Mouse (Mus musculus) liver, postnatal 0 days (tissue): ENCODE data around the gene Rhbdf2. TPM values are rescaled to one million over a fixed set of nuclear protein-coding genes. Genes with fewer than 3 reads are reported as not detected.
A peak's percentile ranks its signal among the peaks of the same experiment; 100 is the strongest.
"Not testable (repeated sequence)": the region's sequence is repeated elsewhere in the genome, so short reads cannot be mapped to it uniquely, and the experiment has no call there.

Experiments used
- ATAC-seq: fragments of 200-750 bp; cut with Nextera tagmentation; 2 replicates; pipeline ENCODE4 v1.8.0; 2017; ENCODE audit warnings: mild to moderate bottlenecking, moderate library complexity
- DNase-seq: peaks from one replicate; pipeline ENCODE4 v3.0.0-alpha.2; 2016
- H3K27ac ChIP-seq: fragments of 300-500 bp; sonication (generic); 2 replicates; pipeline ENCODE4 v1.5.1; 2014; ENCODE audit warnings: antibody characterized with exemption, moderate library complexity, mild to moderate bottlenecking, low read depth
- H3K27me3 ChIP-seq: fragments of 300-500 bp; sonication (generic); 2 replicates; pipeline ENCODE4 v1.6.1; 2014; ENCODE audit warnings: low read length, control low read depth, mixed read lengths; ENCODE audit not compliant: insufficient read depth
- H3K36me3 ChIP-seq: fragments of 300-500 bp; sonication (generic); replicated peaks from 2 replicates; pipeline ENCODE4 v1.6.1; 2014; ENCODE audit warnings: mild to moderate bottlenecking, control low read depth, low read length, moderate library complexity, mixed read lengths; ENCODE audit not compliant: insufficient read depth
- H3K4me1 ChIP-seq: fragments of 300-500 bp; sonication (generic); 2 replicates; pipeline ENCODE4 v1.6.1; 2014; ENCODE audit warnings: antibody characterized with exemption, mild to moderate bottlenecking, control low read depth; ENCODE audit not compliant: insufficient read depth
- H3K4me2 ChIP-seq: fragments of 300-500 bp; sonication (generic); 2 replicates; pipeline ENCODE4 v1.6.1; 2014; ENCODE audit warnings: low read depth, mild to moderate bottlenecking, low read length, moderate library complexity, mixed read lengths
- H3K4me3 ChIP-seq: fragments of 300-500 bp; sonication (generic); 2 replicates; pipeline ENCODE4 v1.5.1; 2014; ENCODE audit warnings: low read depth, low read length
- H3K9ac ChIP-seq: fragments of 300-500 bp; sonication (generic); replicated peaks from 2 replicates; pipeline ENCODE4 v1.6.1; 2014; ENCODE audit warnings: mild to moderate bottlenecking, moderate library complexity
- H3K9me3 ChIP-seq: fragments of 300-500 bp; sonication (generic); 2 replicates; pipeline ENCODE4 v1.6.1; 2016; ENCODE audit warnings: mild to moderate bottlenecking, control low read depth, low read length, mixed read lengths
- CTCF ChIP-seq: sonication (generic); IDR thresholded peaks from 2 replicates; pipeline ENCODE4 v1.5.1; 2016; ENCODE audit warnings: antibody characterized with exemption, low read depth
- EP300 ChIP-seq: IDR thresholded peaks from 2 replicates; pipeline ENCODE4 v1.6.1; 2016; ENCODE audit warnings: antibody characterized with exemption, low read depth, mild to moderate bottlenecking
- WGBS: fragments of 180-500 bp; shearing (Covaris S2); extraction: QIAGEN DNeasy Blood & Tissue Kit; methylation state at CpG from one replicate; pipeline ENCODE4 v1.1.7; 2014; ENCODE audit not compliant: insufficient replicate concordance; 5-methylcytosine and 5-hydroxymethylcytosine counted together
- polyA plus RNA-seq: library from polyadenylated mRNA; unstranded; fragments of >200 nt; fragmentation: Nextera tagmentation; extraction: Ambion mirVana; gene quantifications from 2 replicates; pipeline ENCODE4 v1.2.1, GENCODE M21; 2015

Rhbdf2 gene
- polyA plus RNA-seq, 1 experiment from 2014 or later: 4.9 TPM

DNA sequence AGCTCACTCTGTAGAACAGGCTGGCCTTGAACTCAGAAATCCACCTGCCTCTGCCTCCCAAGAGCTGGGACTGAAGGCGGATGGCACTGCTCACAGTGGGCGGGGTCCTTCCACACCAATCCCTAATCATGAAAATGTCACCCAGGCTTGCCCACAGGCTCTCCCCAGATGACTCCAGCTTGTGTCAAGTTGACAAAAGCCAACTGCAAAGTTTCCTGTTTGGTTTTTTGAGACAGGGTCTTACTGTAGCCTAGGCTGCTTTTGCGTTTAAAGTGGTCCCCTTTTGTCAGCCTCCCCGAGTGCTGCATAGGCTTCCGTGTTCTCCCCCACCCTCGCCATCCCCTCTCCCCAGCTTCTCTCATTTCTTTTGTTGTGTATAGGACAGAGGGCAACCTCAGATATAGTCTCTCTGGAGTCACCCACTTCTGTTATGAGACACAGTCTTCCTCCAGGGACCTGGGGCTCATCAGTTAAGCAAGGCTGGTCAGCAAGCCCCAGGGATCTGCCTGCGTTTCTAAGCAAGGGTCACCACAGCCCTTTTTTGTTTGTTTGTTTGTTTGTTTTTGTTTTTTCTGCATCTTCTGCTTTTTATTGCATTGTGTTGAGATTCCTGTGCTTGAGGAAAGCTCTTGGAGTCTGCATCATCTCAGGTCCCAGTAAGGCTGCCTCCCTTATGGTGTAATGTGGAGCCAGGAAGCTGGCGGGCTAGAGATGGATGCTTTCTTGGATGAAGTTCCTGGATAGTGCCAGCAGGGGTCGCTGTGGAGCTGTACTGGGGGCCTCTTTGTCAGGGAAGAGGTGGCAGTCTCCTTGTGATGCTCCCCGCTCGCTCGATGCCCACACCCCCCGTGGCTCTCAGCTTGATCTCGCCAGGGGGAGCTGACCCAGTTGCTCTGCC, 16.1 kb upstream of the Rhbdf2 start:
- Histone ChIP-seq H3K4me2 (no peak overlapping the region), H3K4me3 (no peak overlapping the region), H3K27ac (no peak overlapping the region), H3K9ac (no peak overlapping the region), H3K36me3 (no peaks in the 10 kb centered on the region), H3K27me3 (no peaks in the 10 kb centered on the region), H3K9me3 (no peaks in the 10 kb centered on the region), H3K4me1 (no peaks in the 10 kb centered on the region)
- peak; percentile 98 for TF ChIP-seq CTCF
- TF ChIP-seq EP300: no peak
- DNase-seq (peak; percentile 91), ATAC-seq (peak; percentile 60)
- WGBS: 33% methylated on average over 14 of the region's 14 CpGs

GRCm38 (mm10) chr11:116641731-116642130, 14.9 kb upstream of the Rhbdf2 start:
- no peak for TF ChIP-seq CTCF
- TF ChIP-seq EP300: no peak
- no peak overlapping the region for H3K4me3 ChIP-seq
- H3K27ac ChIP-seq: no peak overlapping the region
- DNase-seq: no peak
- no peak overlapping the region for H3K9ac ChIP-seq
- no peaks in the 10 kb centered on the region for H3K4me1 ChIP-seq
- WGBS: 49% methylated on average over 3 of the region's 3 CpGs
- H3K27me3 ChIP-seq: no peaks in the 10 kb centered on the region
- no peak for ATAC-seq
- no peak overlapping the region for H3K4me2 ChIP-seq
- no peaks in the 10 kb centered on the region for H3K9me3 ChIP-seq
- no peaks in the 10 kb centered on the region for H3K36me3 ChIP-seq

GRCm38 (mm10) chr11:116641168-116641567, 14.3 kb upstream of the Rhbdf2 start:
- no peak for ATAC-seq
- Histone ChIP-seq H3K27ac (no peak overlapping the region), H3K9ac (no peak overlapping the region), H3K9me3 (no peaks in the 10 kb centered on the region), H3K4me1 (no peaks in the 10 kb centered on the region), H3K36me3 (no peaks in the 10 kb centered on the region), H3K4me3 (no peak overlapping the region), H3K4me2 (no peak overlapping the region), H3K27me3 (no peaks in the 10 kb centered on the region)
- DNase-seq: peak; percentile 68
- WGBS: 57% methylated on average over 5 of the region's 5 CpGs
- TF ChIP-seq EP300: no peak
- TF ChIP-seq CTCF: peak; percentile 60

GRCm38 (mm10) chr11:116636607-116637006, 9.8 kb upstream of the Rhbdf2 start:
- H3K4me1 ChIP-seq, H3K4me3 ChIP-seq, H3K9ac ChIP-seq, DNase-seq, H3K27ac ChIP-seq, H3K4me2 ChIP-seq, H3K9me3 ChIP-seq, H3K27me3 ChIP-seq, H3K36me3 ChIP-seq, ATAC-seq: not testable (repeated sequence)
- 65% methylated on average over 8 of the region's 8 CpGs for WGBS
- TF ChIP-seq CTCF: peak; percentile 42

- Histone ChIP-seq H3K9ac (no peak overlapping the region), H3K27ac (no peak overlapping the region), H3K4me3 (no peak overlapping the region), H3K27me3 (no peaks in the 10 kb centered on the region), H3K9me3 (no peaks in the 10 kb centered on the region), H3K4me1 (peaks cover 3% of the 10 kb centered on the region; the same call in 1 of the 2 replicates), H3K36me3 (no peaks in the 10 kb centered on the region), H3K4me2 (no peak overlapping the region)
- WGBS: 79% methylated on average over 10 of the region's 10 CpGs
- TF ChIP-seq EP300: no peak
- TF ChIP-seq CTCF: no peak
- no peak for ATAC-seq
- no peak for DNase-seq
These were observed 6.1 kb upstream of the Rhbdf2 start for GRCm38 (mm10) chr11:116632962-116633361.

DNA sequence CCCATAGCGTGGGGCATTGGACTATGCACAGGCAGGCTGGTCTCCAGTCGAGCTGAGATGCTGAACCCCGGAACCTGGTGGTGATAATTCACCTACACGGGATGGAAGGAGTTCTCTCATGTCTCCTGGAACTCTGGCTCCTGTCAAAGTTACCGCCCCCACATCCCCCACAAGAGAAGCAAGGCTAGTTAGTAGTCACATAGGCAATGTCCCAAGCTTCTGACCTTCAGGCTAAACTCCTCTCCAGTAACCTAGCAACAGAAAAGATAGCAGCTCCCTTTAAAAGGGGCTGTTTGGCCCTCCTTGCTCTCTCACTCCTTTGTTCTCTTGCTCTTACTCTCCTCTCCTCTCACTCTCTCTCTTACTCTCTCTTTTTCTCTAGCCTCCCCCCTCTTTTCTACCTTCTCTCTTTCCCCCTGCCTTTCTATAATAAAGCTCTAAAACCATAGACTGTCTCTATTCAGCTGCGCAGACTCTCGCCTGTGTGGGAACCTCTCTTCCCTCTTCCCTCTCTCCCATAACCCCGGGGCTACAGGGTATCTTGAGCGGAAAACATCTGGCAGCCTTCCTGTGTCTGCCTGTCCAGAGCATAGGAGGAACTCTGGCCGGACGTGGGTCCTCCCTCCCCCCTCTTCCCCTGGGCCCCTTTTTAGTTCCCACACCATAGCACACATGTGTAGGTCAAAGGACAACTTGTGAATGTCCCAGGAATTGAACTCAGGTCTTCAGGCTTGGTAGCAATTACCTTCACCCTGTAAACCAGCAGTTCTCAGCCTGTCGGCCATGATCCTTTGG, 3.5 kb upstream of the Rhbdf2 start:
- Histone ChIP-seq H3K4me2 (no peak overlapping the region), H3K4me1 (peaks cover 6% of the 10 kb centered on the region), H3K27ac (no peak overlapping the region), H3K36me3 (no peaks in the 10 kb centered on the region), H3K9me3 (no peaks in the 10 kb centered on the region), H3K27me3 (no peaks in the 10 kb centered on the region), H3K9ac (no peak overlapping the region), H3K4me3 (no peak overlapping the region)
- WGBS: 40% methylated on average over 12 of the region's 12 CpGs
- no peak for DNase-seq
- no peak for TF ChIP-seq CTCF
- TF ChIP-seq EP300: no peak
- ATAC-seq: no peak
